Mouse (Mus musculus): ENCODE measurements around the gene Gnai3. TPM values are rescaled to one million over a fixed set of nuclear protein-coding genes. Genes with fewer than 3 reads are reported as not detected.

Gene Gnai3
- polyA plus RNA-seq, 1 experiment from 2014 or later = 171 TPM

DNA sequence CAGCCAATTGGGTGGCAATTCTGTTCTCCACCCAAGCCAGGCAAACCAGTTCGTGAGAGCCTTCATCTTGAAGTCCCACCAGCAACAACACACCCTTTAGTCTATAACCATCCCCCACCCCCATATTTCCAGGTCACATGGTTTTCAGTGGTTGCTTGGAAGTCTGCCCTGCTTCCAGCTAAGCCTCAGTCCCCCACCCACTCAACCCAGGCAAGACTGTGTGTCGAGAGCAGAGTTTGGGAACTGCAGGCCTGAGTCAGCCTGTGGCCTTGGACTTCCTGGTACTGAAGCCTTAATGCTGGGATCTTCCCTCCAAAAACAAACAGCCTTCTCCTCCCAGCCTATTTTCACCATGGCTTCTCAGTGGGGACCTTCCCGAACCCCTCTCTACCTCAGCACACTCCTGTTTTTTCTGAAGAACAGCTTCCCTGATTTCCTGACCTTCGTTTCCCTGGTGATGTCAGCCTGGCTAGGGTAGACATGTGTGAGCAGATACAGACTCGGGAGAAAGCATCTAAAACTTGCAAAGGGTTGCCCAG, 57.0 kb downstream of the Gnai3 start:
- H3K9ac ChIP-seq (ENCODE audit: low read length) = no peak overlapping the region
- H3K9me3 ChIP-seq (ENCODE audit: control insufficient read depth, low read length) = no peaks in the 10 kb centered on the region
- ATAC-seq (replicated peaks; ENCODE audit: low FRiP score, low TSS enrichment, low read depth) (no peak), DNase-seq (ENCODE audit: low spot score) (no peak)
- no peak overlapping the region for H3K4me3 ChIP-seq (ENCODE audit: low read depth, low read length)
- peaks cover 29% of the 10 kb centered on the region for H3K4me1 ChIP-seq (replicated peaks; ENCODE audit: control insufficient read depth, insufficient read depth, low read length)
- H3K27ac ChIP-seq (ENCODE audit: low read depth) = peak overlapping the region; percentile 1; the same call in 1 of the 2 replicates
- H3K36me3 ChIP-seq (ENCODE audit: control insufficient read depth, insufficient read depth, low read length) = no peaks in the 10 kb centered on the region
- WGBS = 27% methylated on average over 5 of the region's 5 CpGs
- no peaks in the 10 kb centered on the region for H3K27me3 ChIP-seq (replicated peaks; ENCODE audit: control insufficient read depth, insufficient read depth, low read length)
- H3K4me2 ChIP-seq (ENCODE audit: low read length) = no peak overlapping the region

DNA sequence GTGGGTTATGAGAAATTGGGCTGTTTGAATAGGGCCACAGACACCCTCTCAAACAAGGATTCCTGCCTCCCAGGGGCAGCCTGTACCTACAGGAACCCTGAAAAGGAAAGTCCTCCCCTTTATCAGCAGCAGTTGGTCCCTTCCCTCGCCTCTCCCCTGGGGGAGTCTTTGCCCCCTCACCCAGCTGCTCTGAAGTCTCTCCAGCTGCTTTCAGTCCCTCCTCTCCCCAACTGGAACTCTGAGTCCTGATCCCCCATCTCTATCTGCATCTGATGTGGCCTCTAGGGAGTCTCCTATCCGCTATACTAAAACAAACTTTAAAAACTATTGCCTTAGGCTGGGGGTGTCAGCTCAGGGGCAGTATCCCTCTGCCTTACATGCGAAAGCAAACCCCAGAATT, 58.6 kb downstream of the Gnai3 start:
- H3K4me3 ChIP-seq (ENCODE audit: low read depth, low read length) = no peak overlapping the region
- WGBS = 86% methylated on average over 3 of the region's 3 CpGs
- H3K9ac ChIP-seq (ENCODE audit: low read length) = peak overlapping the region; percentile 20; the same call in 1 of the 2 replicates
- peaks cover 38% of the 10 kb centered on the region for H3K4me1 ChIP-seq (replicated peaks; ENCODE audit: control insufficient read depth, insufficient read depth, low read length)
- no peaks in the 10 kb centered on the region for H3K9me3 ChIP-seq (ENCODE audit: control insufficient read depth, low read length)
- peak overlapping the region; percentile 95; the same call in 1 of the 2 replicates for H3K27ac ChIP-seq (ENCODE audit: low read depth)
- DNase-seq (ENCODE audit: low spot score) (no peak), ATAC-seq (replicated peaks; ENCODE audit: low FRiP score, low TSS enrichment, low read depth) (no peak)
- no peaks in the 10 kb centered on the region for H3K27me3 ChIP-seq (replicated peaks; ENCODE audit: control insufficient read depth, insufficient read depth, low read length)
- H3K4me2 ChIP-seq (ENCODE audit: low read length) = peak overlapping the region; percentile 98
- H3K36me3 ChIP-seq (ENCODE audit: control insufficient read depth, insufficient read depth, low read length) = no peaks in the 10 kb centered on the region

DNA sequence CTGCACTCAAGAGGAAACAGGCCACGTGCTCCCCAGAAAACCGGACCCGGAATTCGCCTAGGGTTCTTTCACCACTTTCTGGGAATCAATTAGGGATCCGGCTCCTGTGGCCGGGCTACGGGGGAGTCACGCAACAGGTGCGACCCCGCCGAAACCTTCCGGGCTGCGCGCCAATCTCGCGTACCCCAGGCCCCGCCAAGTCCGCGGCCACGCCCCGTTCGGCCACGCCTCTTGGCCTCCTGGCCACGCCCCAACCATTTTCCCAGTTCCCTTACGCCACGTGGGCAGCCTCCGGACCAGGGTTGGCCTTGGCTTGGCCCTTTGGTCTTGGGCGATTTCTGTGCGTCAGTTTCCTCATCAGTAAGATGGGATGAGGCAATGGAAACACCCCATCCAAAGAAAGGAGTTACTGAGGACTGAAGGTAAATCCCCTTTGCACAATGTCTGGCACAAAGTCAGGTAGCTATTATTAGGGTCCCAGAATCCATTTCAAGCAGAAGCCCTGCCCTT, 59.4 kb downstream of the Gnai3 start, which contains the start of gene Ampd2:
Gene Ampd2 (minus strand): TSS at position 182 of the 510 bp plus-strand sequence.
- H3K9ac ChIP-seq (ENCODE audit: low read length) = peak within 1 kb of the TSS; percentile 69
- H3K4me3 ChIP-seq (ENCODE audit: low read depth, low read length) = peak within 1 kb of the TSS; percentile 54
- H3K4me2 ChIP-seq (ENCODE audit: low read length) = peak within 1 kb of the TSS; percentile 98
- peak within 1 kb of the TSS; percentile 95 for H3K27ac ChIP-seq (ENCODE audit: low read depth)
- DNase-seq (ENCODE audit: low spot score) (peak; percentile 91), ATAC-seq (replicated peaks; ENCODE audit: low FRiP score, low TSS enrichment, low read depth) (peak; percentile 28)
- H3K4me1 ChIP-seq (replicated peaks; ENCODE audit: control insufficient read depth, insufficient read depth, low read length) = peaks cover 46% of the 10 kb centered on the region
- H3K9me3 ChIP-seq (ENCODE audit: control insufficient read depth, low read length) = no peaks in the 10 kb centered on the region
- H3K36me3 ChIP-seq (ENCODE audit: control insufficient read depth, insufficient read depth, low read length) = no peaks in the 10 kb centered on the region
- H3K27me3 ChIP-seq (replicated peaks; ENCODE audit: control insufficient read depth, insufficient read depth, low read length) = no peaks in the 10 kb centered on the region
- under 1% methylated on average over 29 of the region's 29 CpGs for WGBS

DNA sequence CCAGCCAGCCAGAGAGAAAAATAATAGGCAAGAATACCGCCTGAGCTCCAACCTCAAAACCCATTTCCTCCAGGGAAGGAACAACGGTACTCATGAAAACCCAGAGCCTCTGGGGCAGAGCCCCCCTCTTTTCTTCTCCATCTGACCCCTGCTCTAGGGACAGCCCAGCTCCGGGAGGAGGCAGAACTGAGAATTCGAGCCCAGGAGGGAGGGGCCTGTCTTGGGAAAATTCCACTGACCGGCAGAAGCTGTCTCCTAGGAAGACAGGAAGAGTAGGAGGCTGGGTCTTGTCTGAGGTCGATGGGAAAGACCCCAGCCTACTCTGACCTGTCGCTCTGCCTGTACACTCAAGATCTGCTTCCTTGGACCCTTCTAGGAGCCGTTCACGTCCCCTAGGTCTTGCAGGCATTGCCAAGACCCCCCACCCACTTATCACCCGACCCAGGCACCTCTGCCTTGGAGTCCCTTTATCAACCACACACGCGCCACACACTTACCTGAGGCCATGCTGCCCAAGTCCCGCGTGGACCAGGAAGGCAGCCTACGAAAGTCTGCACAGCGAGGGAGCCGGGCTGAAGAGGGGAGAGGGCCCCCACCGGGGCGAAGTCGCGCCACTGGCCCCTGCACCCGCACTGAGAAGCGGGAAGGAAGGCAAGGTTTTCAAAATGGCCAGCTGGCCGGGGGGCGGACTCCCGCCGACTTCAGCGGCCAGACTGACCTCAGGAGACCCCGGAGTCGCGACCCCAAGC, 60.1 kb downstream of the Gnai3 start:
- H3K9ac ChIP-seq (ENCODE audit: low read length) = peak overlapping the region; percentile 69
- H3K27me3 ChIP-seq (replicated peaks; ENCODE audit: control insufficient read depth, insufficient read depth, low read length) = no peaks in the 10 kb centered on the region
- peak overlapping the region; percentile 98 for H3K4me2 ChIP-seq (ENCODE audit: low read length)
- WGBS = 0% methylated on average over 31 of the region's 31 CpGs
- ATAC-seq (replicated peaks; ENCODE audit: low FRiP score, low TSS enrichment, low read depth) = peak; percentile 76
- no peaks in the 10 kb centered on the region for H3K9me3 ChIP-seq (ENCODE audit: control insufficient read depth, low read length)
- peaks cover 46% of the 10 kb centered on the region for H3K4me1 ChIP-seq (replicated peaks; ENCODE audit: control insufficient read depth, insufficient read depth, low read length)
- H3K4me3 ChIP-seq (ENCODE audit: low read depth, low read length) = peak overlapping the region; percentile 54
- peak overlapping the region; percentile 95 for H3K27ac ChIP-seq (ENCODE audit: low read depth)
- DNase-seq (ENCODE audit: low spot score) = peak; percentile 82
- H3K36me3 ChIP-seq (ENCODE audit: control insufficient read depth, insufficient read depth, low read length) = 0 out of 2 replicates have a peak, but pooled peaks cover 1% of the 10 kb centered on the region

DNA sequence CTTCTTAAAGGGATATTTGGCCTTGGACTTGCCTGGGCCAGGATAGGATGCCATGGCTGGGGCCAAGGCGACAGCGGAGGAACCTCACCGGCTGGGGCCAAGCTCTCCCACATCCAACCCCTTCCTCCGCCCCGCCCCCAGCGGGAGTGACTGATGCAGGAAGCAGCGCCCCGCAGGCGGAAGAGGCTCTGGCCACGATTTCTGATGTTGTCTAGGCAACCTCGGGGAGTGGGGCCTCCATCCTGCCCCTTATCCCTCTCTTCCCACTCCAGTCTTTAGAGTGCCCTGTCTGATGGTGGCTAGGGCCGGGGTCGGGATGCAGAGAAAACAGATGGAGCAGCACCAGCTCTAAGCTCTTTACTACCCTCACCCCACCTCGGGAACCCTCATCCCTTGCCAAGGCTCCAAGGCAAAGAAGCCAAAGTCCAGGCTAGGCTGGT, 60.6 kb downstream of the Gnai3 start:
- peak overlapping the region; percentile 54 for H3K4me3 ChIP-seq (ENCODE audit: low read depth, low read length)
- ATAC-seq (replicated peaks; ENCODE audit: low FRiP score, low TSS enrichment, low read depth) (peak; percentile 81), DNase-seq (ENCODE audit: low spot score) (peak; percentile 91)
- H3K4me1 ChIP-seq (replicated peaks; ENCODE audit: control insufficient read depth, insufficient read depth, low read length) = peaks cover 43% of the 10 kb centered on the region
- H3K4me2 ChIP-seq (ENCODE audit: low read length) = peak overlapping the region; percentile 98
- H3K36me3 ChIP-seq (ENCODE audit: control insufficient read depth, insufficient read depth, low read length) = peaks cover 7% of the 10 kb centered on the region
- H3K9me3 ChIP-seq (ENCODE audit: control insufficient read depth, low read length) = no peaks in the 10 kb centered on the region
- H3K9ac ChIP-seq (ENCODE audit: low read length) = peak overlapping the region; percentile 69
- H3K27ac ChIP-seq (ENCODE audit: low read depth) = peak overlapping the region; percentile 95
- under 1% methylated on average over 14 of the region's 14 CpGs for WGBS
- H3K27me3 ChIP-seq (replicated peaks; ENCODE audit: control insufficient read depth, insufficient read depth, low read length) = no peaks in the 10 kb centered on the region

DNA sequence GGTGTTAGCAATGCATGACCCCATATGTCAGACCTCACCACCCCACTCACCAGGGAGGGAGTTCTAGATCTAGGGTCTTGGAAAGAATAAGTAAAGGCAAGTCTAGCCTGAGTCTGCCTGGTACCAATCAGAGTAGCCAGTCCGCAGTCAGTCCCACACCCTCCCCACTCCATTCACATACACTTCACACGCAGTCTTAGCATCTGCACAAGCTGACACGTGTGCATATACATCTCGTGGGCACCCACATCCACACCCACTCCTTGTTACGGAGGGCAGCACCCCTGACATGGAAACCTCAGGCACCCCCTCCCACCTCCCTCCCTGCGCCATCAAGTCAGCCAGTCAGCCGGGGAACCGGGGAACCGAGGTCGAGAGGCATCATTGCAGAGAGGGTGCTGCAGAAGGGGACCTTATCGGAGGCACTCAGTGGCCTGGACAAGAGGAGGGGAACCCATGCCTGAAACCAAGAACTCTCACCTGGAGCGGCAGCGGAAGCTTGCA, 61.1 kb downstream of the Gnai3 start:
- no peak for DNase-seq (ENCODE audit: low spot score)
- 17% methylated on average over 13 of the region's 13 CpGs for WGBS

DNA sequence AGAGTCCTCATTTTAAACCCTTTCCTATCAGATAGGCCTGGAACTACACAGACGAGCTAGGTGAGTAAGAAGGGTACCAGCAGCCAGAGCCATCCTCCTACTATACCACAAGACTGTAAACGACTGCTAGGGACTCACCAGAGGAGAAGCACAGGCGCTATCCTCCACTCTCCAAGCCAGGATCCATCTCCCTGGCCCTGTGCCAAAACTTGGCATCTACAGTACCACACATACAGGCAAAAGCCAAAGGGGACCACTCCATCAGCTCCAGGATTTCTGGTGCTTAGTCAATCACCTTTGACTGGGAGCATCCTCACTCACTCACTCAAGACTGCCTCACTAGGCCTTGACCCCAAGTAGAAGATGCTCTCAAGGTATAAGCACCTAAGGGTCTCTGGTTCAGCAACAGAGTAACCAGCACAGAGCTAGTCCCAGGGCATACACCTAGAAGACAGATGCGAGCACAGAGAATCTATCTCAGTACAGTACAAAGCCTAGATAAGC, 62.0 kb downstream of the Gnai3 start:
- peaks cover 38% of the 10 kb centered on the region for H3K4me1 ChIP-seq (replicated peaks; ENCODE audit: control insufficient read depth, insufficient read depth, low read length)
- H3K27me3 ChIP-seq (replicated peaks; ENCODE audit: control insufficient read depth, insufficient read depth, low read length) = no peaks in the 10 kb centered on the region
- H3K4me2 ChIP-seq (ENCODE audit: low read length) = peak overlapping the region; percentile 98; the same call in 1 of the 2 replicates
- no peak overlapping the region for H3K27ac ChIP-seq (ENCODE audit: low read depth)
- H3K9ac ChIP-seq (ENCODE audit: low read length) = no peak overlapping the region
- 0 out of 2 replicates have a peak overlapping the region, but pooled peaks have one; percentile 54 for H3K4me3 ChIP-seq (ENCODE audit: low read depth, low read length)
- H3K9me3 ChIP-seq (ENCODE audit: control insufficient read depth, low read length) = no peaks in the 10 kb centered on the region
- WGBS = 67% methylated on average over 4 of the region's 4 CpGs
- H3K36me3 ChIP-seq (ENCODE audit: control insufficient read depth, insufficient read depth, low read length) = peaks cover 20% of the 10 kb centered on the region
- ATAC-seq (replicated peaks; ENCODE audit: low FRiP score, low TSS enrichment, low read depth) (no peak), DNase-seq (ENCODE audit: low spot score) (no peak)

More for the DNA sequence above, 61.1 kb downstream of the Gnai3 start:
- peak overlapping the region; percentile 69 for H3K9ac ChIP-seq (ENCODE audit: low read length)
- H3K27ac ChIP-seq (ENCODE audit: low read depth) = peak overlapping the region; percentile 95
- H3K4me3 ChIP-seq (ENCODE audit: low read depth, low read length) = peak overlapping the region; percentile 54
- peaks cover 12% of the 10 kb centered on the region for H3K36me3 ChIP-seq (ENCODE audit: control insufficient read depth, insufficient read depth, low read length)
- ATAC-seq (replicated peaks; ENCODE audit: low FRiP score, low TSS enrichment, low read depth) = no peak; the same call in 1 of the 2 replicates
- no peaks in the 10 kb centered on the region for H3K27me3 ChIP-seq (replicated peaks; ENCODE audit: control insufficient read depth, insufficient read depth, low read length)
- H3K4me1 ChIP-seq (replicated peaks; ENCODE audit: control insufficient read depth, insufficient read depth, low read length) = peaks cover 39% of the 10 kb centered on the region
- peak overlapping the region; percentile 98 for H3K4me2 ChIP-seq (ENCODE audit: low read length)
- H3K9me3 ChIP-seq (ENCODE audit: control insufficient read depth, low read length) = no peaks in the 10 kb centered on the region

DNA sequence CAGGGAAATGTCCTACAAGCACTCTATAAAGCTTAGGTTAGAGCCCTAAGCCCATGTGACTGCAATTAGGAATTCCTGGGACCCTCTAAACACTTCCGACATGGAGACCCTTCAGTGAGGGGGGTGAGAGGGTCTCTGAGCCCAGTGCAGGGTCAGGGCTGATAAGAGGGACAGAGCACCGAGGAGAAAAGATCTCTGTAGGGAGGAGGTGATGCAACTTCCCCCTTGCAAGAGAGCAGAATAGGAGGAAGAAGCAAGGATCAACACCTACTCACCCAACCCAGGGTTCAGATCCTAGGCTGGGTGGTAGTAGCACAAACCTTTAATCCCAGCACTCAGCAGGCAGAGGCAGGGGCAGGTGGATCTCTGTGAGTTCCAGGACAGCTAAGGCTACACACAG, 62.8 kb downstream of the Gnai3 start:
- no peak overlapping the region; the same call in 1 of the 2 replicates for H3K9ac ChIP-seq (ENCODE audit: low read length)

More for the DNA sequence above, 62.8 kb downstream of the Gnai3 start:
- Histone ChIP-seq H3K4me3 (ENCODE audit: low read depth, low read length) (no peak overlapping the region), H3K27me3 (replicated peaks; ENCODE audit: control insufficient read depth, insufficient read depth, low read length) (no peaks in the 10 kb centered on the region), H3K9me3 (ENCODE audit: control insufficient read depth, low read length) (no peaks in the 10 kb centered on the region), H3K4me1 (replicated peaks; ENCODE audit: control insufficient read depth, insufficient read depth, low read length) (peaks cover 34% of the 10 kb centered on the region), H3K4me2 (ENCODE audit: low read length) (no peak overlapping the region), H3K27ac (ENCODE audit: low read depth) (no peak overlapping the region), H3K36me3 (ENCODE audit: control insufficient read depth, insufficient read depth, low read length) (peaks cover 28% of the 10 kb centered on the region)
- ATAC-seq (replicated peaks; ENCODE audit: low FRiP score, low TSS enrichment, low read depth) (no peak), DNase-seq (ENCODE audit: low spot score) (no peak)
- WGBS = 39% methylated on average over 2 of the region's 2 CpGs

All from intestine, embryonic 14.5 days (tissue).